Mouse (Mus musculus) lung, postnatal 0 days (tissue): ENCODE data around the gene Perm1. TPM values are rescaled to one million over a fixed set of nuclear protein-coding genes. Genes with fewer than 3 reads are reported as not detected.

ENCODE experiments used
- ATAC-seq: fragments of 200-750 bp; cut with Nextera tagmentation; 2 replicates; pipeline ENCODE4 v1.8.0; 2017; ENCODE audit warnings: moderate library complexity
- DNase-seq: peaks from one replicate; pipeline ENCODE4 v3.0.0-alpha.2; 2016; ENCODE audit warnings: low spot score
- H3K27ac ChIP-seq: fragments of 300-500 bp; sonication (generic); 2 replicates; pipeline ENCODE4 v1.5.1; 2014; ENCODE audit warnings: antibody characterized with exemption, mild to moderate bottlenecking, low read length, mixed read lengths
- H3K27me3 ChIP-seq: fragments of 300-500 bp; sonication (generic); replicated peaks from 2 replicates; pipeline ENCODE4 v1.6.1; 2014; ENCODE audit warnings: low read length, mixed read lengths; ENCODE audit not compliant: insufficient read depth
- H3K36me3 ChIP-seq: fragments of 300-500 bp; sonication (generic); 2 replicates; pipeline ENCODE4 v1.6.1; 2014; ENCODE audit warnings: low read length, mixed read lengths; ENCODE audit not compliant: insufficient read depth
- H3K4me1 ChIP-seq: fragments of 300-500 bp; sonication (generic); 2 replicates; pipeline ENCODE4 v1.6.1; 2014; ENCODE audit warnings: antibody characterized with exemption, low read depth, low read length, mixed read lengths; ENCODE audit not compliant: insufficient read depth
- H3K4me2 ChIP-seq: fragments of 300-500 bp; sonication (generic); replicated peaks from 2 replicates; pipeline ENCODE4 v1.6.1; 2014; ENCODE audit warnings: low read depth, mild to moderate bottlenecking, low read length, moderate library complexity, mixed read lengths
- H3K4me3 ChIP-seq: fragments of 300-500 bp; sonication (generic); 2 replicates; pipeline ENCODE4 v1.5.1; 2014; ENCODE audit warnings: low read depth, low read length
- H3K9ac ChIP-seq: fragments of 300-500 bp; sonication (generic); replicated peaks from 2 replicates; pipeline ENCODE4 v1.6.1; 2014; ENCODE audit warnings: low read depth, mild to moderate bottlenecking
- H3K9me3 ChIP-seq: fragments of 300-500 bp; sonication (generic); 2 replicates; pipeline ENCODE4 v1.6.1; 2016; ENCODE audit warnings: low read length, mixed read lengths
- CTCF ChIP-seq: IDR thresholded peaks from 2 replicates; pipeline ENCODE4 v1.5.1; 2016; ENCODE audit warnings: antibody characterized with exemption, mild to moderate bottlenecking
- EP300 ChIP-seq: IDR thresholded peaks from 2 replicates; pipeline ENCODE4 v1.6.1; 2016; ENCODE audit warnings: antibody characterized with exemption, mild to moderate bottlenecking, control low read depth
- WGBS: fragments of 180-500 bp; shearing (Covaris S2); extraction: QIAGEN DNeasy Blood & Tissue Kit; methylation state at CpG from one replicate; pipeline ENCODE4 v1.1.7; 2014; 5-methylcytosine and 5-hydroxymethylcytosine counted together
- microRNA-seq: library from miRNA; unstranded; fragments of <30 nt; microRNA quantifications from one replicate; pipeline ENCODE4, GENCODE M21; 2016
- polyA plus RNA-seq: library from polyadenylated mRNA; unstranded; fragments of >200 nt; fragmentation: Nextera tagmentation; extraction: Ambion mirVana; gene quantifications from 2 replicates; pipeline ENCODE4 v1.2.1, GENCODE M21; 2015

The Perm1 gene
- polyA plus RNA-seq, 1 experiment from 2014 or later = 0.56 TPM

- ATAC-seq (no peak), DNase-seq (no peak)
- H3K27me3 ChIP-seq = peaks cover 20% of the 10 kb centered on the region
- H3K36me3 ChIP-seq = no peaks in the 10 kb centered on the region
- no peak overlapping the region for H3K9ac ChIP-seq
- WGBS = 62% methylated on average over 8 of the region's 8 CpGs
- TF ChIP-seq EP300 (no peak), CTCF (no peak)
- H3K4me3 ChIP-seq = no peak overlapping the region
- H3K4me2 ChIP-seq = no peak overlapping the region
- no peaks in the 10 kb centered on the region for H3K9me3 ChIP-seq
- H3K27ac ChIP-seq = no peak overlapping the region
- 0 out of 2 replicates have a peak, but pooled peaks cover 2% of the 10 kb centered on the region for H3K4me1 ChIP-seq
These were observed 35.4 kb downstream of the Perm1 start for GRCm38 (mm10) chr4:156251081-156251480.

DNA sequence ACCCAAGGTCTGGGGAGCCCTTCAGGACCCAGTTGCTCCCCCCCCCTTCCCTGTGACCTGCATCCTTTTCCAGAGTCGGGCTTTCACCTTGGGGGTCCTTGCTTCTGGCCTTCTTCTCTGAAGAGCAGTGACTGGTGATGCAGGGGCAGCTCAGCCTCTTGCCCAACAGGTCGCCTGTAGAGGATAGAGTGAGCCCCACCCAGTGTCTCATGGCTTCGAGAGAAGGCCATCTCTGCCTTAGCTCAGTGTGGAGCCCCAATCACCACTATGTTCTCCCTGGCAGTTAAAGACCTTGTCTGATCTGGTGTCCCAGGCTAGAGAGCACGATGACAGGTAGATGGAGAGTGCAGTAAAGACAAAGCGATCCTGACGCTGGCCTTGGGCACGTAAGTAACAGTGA lies 36.5 kb downstream of the Perm1 start:
- no peak overlapping the region for H3K9ac ChIP-seq
- H3K9me3 ChIP-seq = no peaks in the 10 kb centered on the region
- no peak for ATAC-seq
- no peaks in the 10 kb centered on the region for H3K36me3 ChIP-seq
- DNase-seq = no peak
- peaks cover 20% of the 10 kb centered on the region for H3K27me3 ChIP-seq
- H3K4me2 ChIP-seq = no peak overlapping the region
- 0 out of 2 replicates have a peak, but pooled peaks cover 2% of the 10 kb centered on the region for H3K4me1 ChIP-seq
- no peak overlapping the region for H3K4me3 ChIP-seq
- TF ChIP-seq EP300 (no peak), CTCF (no peak)
- H3K27ac ChIP-seq = no peak overlapping the region
- 35% methylated on average over 7 of the region's 7 CpGs for WGBS

DNA sequence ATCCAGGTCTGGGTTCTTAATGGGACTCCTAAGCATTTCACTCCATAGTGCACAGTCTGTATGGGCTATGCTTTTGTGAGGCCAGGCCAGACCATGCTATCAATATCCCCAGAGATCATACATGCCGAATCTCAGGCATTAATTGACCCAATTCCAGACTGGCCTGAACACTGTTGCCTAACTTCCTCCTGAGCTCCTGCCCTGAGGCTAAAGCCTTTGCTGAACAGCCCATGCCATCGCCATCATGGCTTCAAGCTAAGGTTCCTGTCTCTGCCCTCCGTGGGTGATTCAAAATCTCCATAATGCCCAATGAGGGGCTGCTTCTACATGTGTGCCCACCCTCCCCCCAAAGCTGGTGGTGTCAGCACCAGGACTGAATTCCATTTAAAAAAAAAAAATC lies 37.0 kb downstream of the Perm1 start:
- Histone ChIP-seq H3K27me3 (peaks cover 20% of the 10 kb centered on the region), H3K9me3 (no peaks in the 10 kb centered on the region), H3K27ac (no peak overlapping the region), H3K4me1 (0 out of 2 replicates have a peak, but pooled peaks cover 2% of the 10 kb centered on the region), H3K9ac (no peak overlapping the region), H3K4me2 (no peak overlapping the region), H3K4me3 (no peak overlapping the region), H3K36me3 (no peaks in the 10 kb centered on the region)
- no peak for ATAC-seq
- no peak for DNase-seq
- WGBS = 45% methylated on average over 3 of the region's 3 CpGs
- TF ChIP-seq CTCF = no peak
- no peak for TF ChIP-seq EP300

DNA sequence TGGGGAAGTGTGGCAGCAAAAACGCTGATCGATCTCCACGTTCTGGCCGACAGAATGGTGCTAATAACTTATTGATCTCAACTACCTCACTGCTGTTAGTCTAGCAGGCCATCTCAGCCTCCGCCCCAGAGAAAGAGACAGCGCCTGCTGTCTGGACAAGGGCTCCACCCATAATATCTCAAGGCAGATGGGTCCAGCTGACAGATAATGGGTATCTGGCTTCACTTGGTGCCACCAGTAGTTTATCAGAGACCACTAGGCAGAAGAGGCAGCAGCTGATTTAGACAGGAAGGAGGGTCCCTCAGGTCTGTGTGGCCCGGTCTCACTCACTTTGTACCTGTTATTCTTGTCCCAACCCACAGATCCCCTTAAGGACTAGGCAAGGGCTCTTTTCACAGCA lies 37.4 kb downstream of the Perm1 start:
- H3K9me3 ChIP-seq = no peaks in the 10 kb centered on the region
- 41% methylated on average over 7 of the region's 7 CpGs for WGBS
- no peaks in the 10 kb centered on the region for H3K36me3 ChIP-seq
- no peak overlapping the region for H3K9ac ChIP-seq
- H3K4me3 ChIP-seq = no peak overlapping the region
- 0 out of 2 replicates have a peak, but pooled peaks cover 2% of the 10 kb centered on the region for H3K4me1 ChIP-seq
- peaks cover 20% of the 10 kb centered on the region for H3K27me3 ChIP-seq
- no peak overlapping the region for H3K27ac ChIP-seq
- no peak overlapping the region for H3K4me2 ChIP-seq
- TF ChIP-seq EP300 = no peak
- TF ChIP-seq CTCF = no peak
- DNase-seq (no peak), ATAC-seq (no peak)

DNA sequence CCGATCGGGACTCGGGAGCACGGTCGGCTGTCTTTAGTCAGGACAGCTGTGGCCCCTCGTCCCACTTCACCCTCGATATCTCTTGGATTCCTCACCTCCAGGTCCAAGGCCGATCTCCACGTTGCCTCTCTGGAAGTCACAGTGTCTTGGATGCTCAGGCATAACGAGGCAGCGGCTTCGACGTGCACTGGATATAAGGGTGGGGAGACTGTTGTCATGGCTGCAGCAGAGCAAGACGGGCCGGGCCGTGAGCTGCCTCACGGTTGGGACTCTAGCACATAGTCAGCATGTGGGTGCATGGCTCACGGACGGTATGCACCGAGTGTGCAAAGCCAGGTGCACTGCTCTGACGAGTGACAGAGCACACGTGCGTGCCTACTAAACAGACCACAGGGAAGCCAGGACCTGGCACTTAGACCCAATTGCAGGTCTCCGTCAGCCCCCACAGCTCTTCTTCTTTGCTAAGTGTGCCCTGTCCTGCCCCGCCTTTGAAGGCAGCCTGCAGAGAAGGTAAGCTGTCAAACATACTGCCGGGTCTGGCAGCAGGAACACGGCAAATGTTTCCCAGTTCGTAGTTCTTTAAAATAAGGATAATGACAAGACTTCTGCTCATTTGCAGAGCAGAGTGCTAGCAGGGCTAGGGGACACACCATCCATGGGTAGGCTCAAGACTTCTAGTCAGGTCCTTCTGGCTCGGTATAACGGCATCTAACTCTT lies 38.9 kb downstream of the Perm1 start:
- H3K36me3 ChIP-seq = no peaks in the 10 kb centered on the region
- peak overlapping the region; percentile 5; the same call in 1 of the 2 replicates for H3K4me3 ChIP-seq
- WGBS = 3% methylated on average over 28 of the region's 30 CpGs
- peaks cover 20% of the 10 kb centered on the region for H3K27me3 ChIP-seq
- no peak overlapping the region for H3K9ac ChIP-seq
- 0 out of 2 replicates have a peak overlapping the region, but pooled peaks have one; percentile 27 for H3K4me2 ChIP-seq
- peak; percentile 21 for DNase-seq
- no peak overlapping the region for H3K27ac ChIP-seq
- no peaks in the 10 kb centered on the region for H3K9me3 ChIP-seq
- TF ChIP-seq EP300 (no peak), CTCF (no peak)
- H3K4me1 ChIP-seq = 0 out of 2 replicates have a peak, but pooled peaks cover 2% of the 10 kb centered on the region
- peak; percentile 55 for ATAC-seq

DNA sequence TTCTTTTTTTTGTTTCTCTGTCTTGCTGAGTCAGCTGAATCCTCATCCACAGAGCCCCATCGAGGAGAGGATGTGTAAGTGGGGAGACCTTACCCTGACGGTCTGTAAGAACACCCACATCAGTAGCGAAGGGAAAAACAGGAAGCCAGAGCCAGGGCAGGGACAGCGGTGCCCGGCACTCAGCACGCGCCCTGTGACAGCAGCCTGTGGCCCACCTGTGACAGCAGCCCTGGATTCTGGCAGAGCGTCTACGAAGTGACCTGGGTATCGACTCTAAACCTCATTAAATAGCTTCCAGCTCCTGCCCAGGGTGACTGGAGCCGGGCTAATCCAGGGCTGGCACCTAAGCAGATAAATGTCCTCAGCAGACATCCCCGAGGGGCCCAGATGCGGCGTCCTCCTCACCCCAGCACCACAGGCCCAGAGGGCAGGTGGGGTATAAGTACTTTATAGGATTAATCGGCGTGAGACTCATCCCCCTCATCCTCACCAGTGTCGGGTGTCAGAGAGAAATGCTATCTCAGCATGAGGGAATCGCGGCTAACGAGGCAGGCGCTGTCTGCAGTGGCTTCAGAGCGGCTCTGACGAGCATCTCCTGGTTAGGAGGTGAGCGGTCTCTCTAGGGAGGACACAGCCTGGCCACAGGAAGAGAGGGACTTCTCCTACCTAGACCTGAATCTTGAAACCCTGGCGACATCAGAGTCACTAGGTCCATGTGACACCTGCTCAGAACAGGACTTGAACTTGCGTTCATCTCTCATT lies 39.6 kb downstream of the Perm1 start, which contains the start of gene Samd11:
Gene Samd11 (minus strand): TSS at position 580 of the 762 bp plus-strand sequence.
- Histone ChIP-seq H3K4me2 (no peak within 1 kb of the TSS), H3K9me3 (no peaks in the 10 kb centered on the region), H3K9ac (no peak within 1 kb of the TSS), H3K36me3 (no peaks in the 10 kb centered on the region), H3K4me1 (0 out of 2 replicates have a peak, but pooled peaks cover 2% of the 10 kb centered on the region), H3K27ac (no peak within 1 kb of the TSS), H3K4me3 (no peak within 1 kb of the TSS; the same call in 1 of the 2 replicates), H3K27me3 (peaks cover 20% of the 10 kb centered on the region)
- ATAC-seq (peak; percentile 30; the same call in 1 of the 2 replicates), DNase-seq (peak; percentile 13)
- TF ChIP-seq EP300 (no peak), CTCF (no peak)
- 5% methylated on average over 26 of the region's 26 CpGs for WGBS

Small RNAs within 50 kb of the gene (microRNA-seq; reads per million reads assigned to microRNA genes)
- gene Mir7658 = 0.73 reads per million

Other genes with a start within 250 kb of the Perm1 start
- gene B3galt6, start 223.2 kb upstream of the Perm1 start, polyA plus RNA-seq = 6.8 TPM in 2 replicates
- gene Sdf4, start 223.0 kb upstream of the Perm1 start, polyA plus RNA-seq = 155 and 166 TPM in 2 replicates
- 4.9 and 5.2 TPM in 2 replicates for gene Tnfrsf4, start 202.0 kb upstream of the Perm1 start, polyA plus RNA-seq
- gene Tnfrsf18, start 189.7 kb upstream of the Perm1 start, polyA plus RNA-seq = 1.6 and 1.9 TPM in 2 replicates
- 2.1 and 2.5 TPM in 2 replicates for gene Ttll10, start 156.5 kb upstream of the Perm1 start, polyA plus RNA-seq
- gene 9430015G10Rik, start 105.9 kb upstream of the Perm1 start, polyA plus RNA-seq = 5.9 and 6.8 TPM in 2 replicates
- gene Rnf223, start 85.4 kb upstream of the Perm1 start, polyA plus RNA-seq = 0.07 TPM in 1 of 2 replicates, not detected in the other
- gene Agrn, start 18.4 kb upstream of the Perm1 start, polyA plus RNA-seq = 70.1 and 85.7 TPM in 2 replicates
- gene Isg15, start 15.1 kb upstream of the Perm1 start, polyA plus RNA-seq = 11.8 and 13.8 TPM in 2 replicates
- gene AW011738, start 12.6 kb upstream of the Perm1 start, polyA plus RNA-seq = 4.0 and 5.1 TPM in 2 replicates
- gene Plekhn1, start 19.0 kb downstream of the Perm1 start, polyA plus RNA-seq = 11.2 and 12.7 TPM in 2 replicates
- gene Noc2l, start 20.1 kb downstream of the Perm1 start, polyA plus RNA-seq = 18.7 and 19.8 TPM in 2 replicates
- 0.12 and 0.24 TPM in 2 replicates for gene Samd11, start 39.8 kb downstream of the Perm1 start, polyA plus RNA-seq
- not detected in 2 replicates for gene Vmn2r-ps159, start 115.2 kb downstream of the Perm1 start, polyA plus RNA-seq